Mouse (Mus musculus) limb, embryonic 13.5 days (tissue): Measurements from ENCODE around the gene Dtx1. TPM values are rescaled to one million over a fixed set of nuclear protein-coding genes. Genes with fewer than 3 reads are reported as not detected.

Experiments
- ATAC-seq: fragments of 200-750 bp; cut with Nextera tagmentation; 2 replicates; pipeline ENCODE4 v1.8.0; 2017; ENCODE audit warnings: low read depth, moderate number of reproducible peaks, moderate TSS enrichment; ENCODE audit not compliant: low FRiP score
- H3K27ac ChIP-seq: fragments of 300-500 bp; sonication (generic); 2 replicates; pipeline ENCODE4 v1.5.1; 2015; ENCODE audit warnings: inconsistent platforms, mild to moderate bottlenecking, moderate library complexity
- H3K27me3 ChIP-seq: fragments of 300-500 bp; sonication (generic); 2 replicates; pipeline ENCODE4 v1.6.1; 2015; ENCODE audit warnings: mild to moderate bottlenecking, inconsistent platforms
- H3K36me3 ChIP-seq: fragments of 300-500 bp; sonication (generic); 2 replicates; pipeline ENCODE4 v1.6.1; 2015; ENCODE audit warnings: inconsistent platforms, mild to moderate bottlenecking, moderate library complexity
- H3K4me1 ChIP-seq: fragments of 300-500 bp; sonication (generic); 2 replicates; pipeline ENCODE4 v1.6.1; 2015; ENCODE audit warnings: inconsistent platforms
- H3K4me2 ChIP-seq: fragments of 300-500 bp; sonication (generic); replicated peaks from 2 replicates; pipeline ENCODE4 v1.6.1; 2015; ENCODE audit warnings: inconsistent platforms, mild to moderate bottlenecking, moderate library complexity
- H3K4me3 ChIP-seq: fragments of 300-500 bp; sonication (generic); 2 replicates; pipeline ENCODE4 v1.5.1; 2015; ENCODE audit warnings: moderate library complexity, mild to moderate bottlenecking, inconsistent platforms
- H3K9ac ChIP-seq: fragments of 300-500 bp; sonication (generic); 2 replicates; pipeline ENCODE4 v1.6.1; 2015; ENCODE audit warnings: mild to moderate bottlenecking, inconsistent platforms
- H3K9me3 ChIP-seq: fragments of 300-500 bp; sonication (generic); 2 replicates; pipeline ENCODE4 v1.6.1; 2016; ENCODE audit warnings: inconsistent platforms
- WGBS: fragments of 180-500 bp; shearing (Covaris S2); methylation state at CpG from one replicate; pipeline ENCODE4 v1.1.7; 2015; 5-methylcytosine and 5-hydroxymethylcytosine counted together
- polyA plus RNA-seq: library from polyadenylated mRNA; unstranded; fragments of >200 nt; fragmentation: Nextera tagmentation; extraction: Ambion mirVana; gene quantifications from 2 replicates; pipeline ENCODE4 v1.2.1, GENCODE M21; 2015

Dtx1 gene
- polyA plus RNA-seq, 1 experiment from 2014 or later = 5.1 TPM

- H3K4me3 ChIP-seq = no peak overlapping the region
- no peak overlapping the region for H3K27ac ChIP-seq
- H3K4me1 ChIP-seq = peaks cover 4% of the 10 kb centered on the region; the same call in 1 of the 2 replicates
- H3K4me2 ChIP-seq = no peak overlapping the region
- H3K9me3 ChIP-seq = no peaks in the 10 kb centered on the region; the same call in 1 of the 2 replicates
- no peak overlapping the region for H3K9ac ChIP-seq
- H3K27me3 ChIP-seq = peaks cover 11% of the 10 kb centered on the region
- ATAC-seq = no peak
- no peaks in the 10 kb centered on the region for H3K36me3 ChIP-seq
- 76% methylated on average over 3 of the region's 3 CpGs for WGBS
Measured at GRCm38 (mm10) chr5:120671865-120672264, 39.9 kb downstream of the Dtx1 start.

- no peaks in the 10 kb centered on the region for H3K36me3 ChIP-seq
- 83% methylated on average over 7 of the region's 7 CpGs for WGBS
- no peak for ATAC-seq
Measured at GRCm38 (mm10) chr5:120670132-120670531, 41.6 kb downstream of the Dtx1 start.

GRCm38 (mm10) chr5:120668761-120669160, 43.0 kb downstream of the Dtx1 start:
- Histone ChIP-seq H3K9ac (no peak overlapping the region), H3K27me3 (peaks cover 22% of the 10 kb centered on the region), H3K4me3 (no peak overlapping the region), H3K9me3 (no peaks in the 10 kb centered on the region), H3K27ac (no peak overlapping the region), H3K4me1 (no peaks in the 10 kb centered on the region), H3K36me3 (no peaks in the 10 kb centered on the region), H3K4me2 (no peak overlapping the region)
- 75% methylated on average over 7 of the region's 7 CpGs for WGBS
- ATAC-seq = no peak

More at GRCm38 (mm10) chr5:120670132-120670531, 41.6 kb downstream of the Dtx1 start:
- Histone ChIP-seq H3K4me3 (no peak overlapping the region), H3K9ac (no peak overlapping the region), H3K4me2 (no peak overlapping the region), H3K27ac (no peak overlapping the region), H3K4me1 (peaks cover 4% of the 10 kb centered on the region; the same call in 1 of the 2 replicates), H3K9me3 (no peaks in the 10 kb centered on the region), H3K27me3 (peaks cover 22% of the 10 kb centered on the region)

GRCm38 (mm10) chr5:120664888-120665287, 46.8 kb downstream of the Dtx1 start:
- peaks cover 29% of the 10 kb centered on the region for H3K27me3 ChIP-seq
- H3K36me3 ChIP-seq = no peaks in the 10 kb centered on the region
- no peak overlapping the region for H3K4me3 ChIP-seq
- no peaks in the 10 kb centered on the region for H3K4me1 ChIP-seq
- H3K9ac ChIP-seq = no peak overlapping the region
- WGBS = 58% methylated on average over 2 of the region's 2 CpGs
- H3K4me2 ChIP-seq = no peak overlapping the region
- H3K9me3 ChIP-seq = no peaks in the 10 kb centered on the region
- ATAC-seq = no peak
- H3K27ac ChIP-seq = no peak overlapping the region

- H3K9ac ChIP-seq = no peak overlapping the region
- H3K27me3 ChIP-seq = peaks cover 18% of the 10 kb centered on the region; the same call in 1 of the 2 replicates
- no peak overlapping the region for H3K4me2 ChIP-seq
- no peak for ATAC-seq
- H3K9me3 ChIP-seq = no peaks in the 10 kb centered on the region
- H3K36me3 ChIP-seq = no peaks in the 10 kb centered on the region
- H3K4me3 ChIP-seq = no peak overlapping the region
- H3K4me1 ChIP-seq = no peaks in the 10 kb centered on the region
- H3K27ac ChIP-seq = no peak overlapping the region
- WGBS = 65% methylated on average over 5 of the region's 5 CpGs
Measured at GRCm38 (mm10) chr5:120660816-120661215, 50.9 kb downstream of the Dtx1 start.

GRCm38 (mm10) chr5:120656281-120656751, 55.4 kb downstream of the Dtx1 start:
- no peak overlapping the region for H3K9ac ChIP-seq
- H3K4me1 ChIP-seq = no peaks in the 10 kb centered on the region
- no peak for ATAC-seq
- H3K27ac ChIP-seq = no peak overlapping the region
- no peak overlapping the region for H3K4me3 ChIP-seq
- H3K9me3 ChIP-seq = no peaks in the 10 kb centered on the region
- 84% methylated on average over 12 of the region's 12 CpGs for WGBS
- H3K36me3 ChIP-seq = no peaks in the 10 kb centered on the region
- H3K27me3 ChIP-seq = peaks cover 40% of the 10 kb centered on the region
- no peak overlapping the region for H3K4me2 ChIP-seq

GRCm38 (mm10) chr5:120653873-120654272, 57.9 kb downstream of the Dtx1 start:
- no peaks in the 10 kb centered on the region for H3K36me3 ChIP-seq
- H3K4me1 ChIP-seq = peaks cover 6% of the 10 kb centered on the region
- no peak for ATAC-seq
- no peaks in the 10 kb centered on the region for H3K9me3 ChIP-seq
- H3K27me3 ChIP-seq = peaks cover 65% of the 10 kb centered on the region
- H3K27ac ChIP-seq = no peak overlapping the region
- no peak overlapping the region for H3K4me2 ChIP-seq
- WGBS = 94% methylated on average over 2 of the region's 2 CpGs
- H3K4me3 ChIP-seq = no peak overlapping the region
- H3K9ac ChIP-seq = no peak overlapping the region

- no peak for ATAC-seq
- Histone ChIP-seq H3K4me1 (peaks cover 12% of the 10 kb centered on the region), H3K4me2 (no peak overlapping the region), H3K4me3 (no peak overlapping the region), H3K36me3 (no peaks in the 10 kb centered on the region), H3K9ac (no peak overlapping the region), H3K27me3 (peaks cover 72% of the 10 kb centered on the region), H3K9me3 (no peaks in the 10 kb centered on the region), H3K27ac (no peak overlapping the region)
- WGBS = 83% methylated on average over 28 of the region's 28 CpGs
Measured at GRCm38 (mm10) chr5:120652915-120653701, 58.6 kb downstream of the Dtx1 start.

- Histone ChIP-seq H3K36me3 (no peaks in the 10 kb centered on the region), H3K4me3 (no peak overlapping the region), H3K27me3 (peaks cover 86% of the 10 kb centered on the region), H3K9me3 (no peaks in the 10 kb centered on the region), H3K4me1 (peaks cover 12% of the 10 kb centered on the region), H3K9ac (no peak overlapping the region), H3K4me2 (no peak overlapping the region), H3K27ac (no peak overlapping the region)
- ATAC-seq = no peak
- WGBS = 68% methylated on average over 5 of the region's 5 CpGs
Measured at GRCm38 (mm10) chr5:120651230-120651629, 60.5 kb downstream of the Dtx1 start.

GRCm38 (mm10) chr5:120649938-120650337, 61.8 kb downstream of the Dtx1 start:
- no peak overlapping the region for H3K4me3 ChIP-seq
- 23% methylated on average over 13 of the region's 13 CpGs for WGBS
- H3K9me3 ChIP-seq = no peaks in the 10 kb centered on the region
- no peaks in the 10 kb centered on the region for H3K36me3 ChIP-seq
- H3K27me3 ChIP-seq = peaks cover 84% of the 10 kb centered on the region
- no peak overlapping the region for H3K27ac ChIP-seq
- no peak overlapping the region for H3K9ac ChIP-seq
- ATAC-seq = no peak
- H3K4me1 ChIP-seq = peaks cover 12% of the 10 kb centered on the region
- H3K4me2 ChIP-seq = no peak overlapping the region

- Histone ChIP-seq H3K4me1 (peaks cover 12% of the 10 kb centered on the region), H3K9ac (no peak overlapping the region), H3K27me3 (peaks cover 80% of the 10 kb centered on the region), H3K4me3 (peak overlapping the region; percentile 26), H3K9me3 (no peaks in the 10 kb centered on the region), H3K36me3 (no peaks in the 10 kb centered on the region), H3K4me2 (peak overlapping the region; percentile 58), H3K27ac (no peak overlapping the region)
- ATAC-seq = 0 out of 2 replicates have a peak, but pooled peaks have one; percentile 30
- WGBS = 4% methylated on average over 19 of the region's 21 CpGs
Measured at GRCm38 (mm10) chr5:120649374-120649933, 62.3 kb downstream of the Dtx1 start.

- H3K4me3 ChIP-seq = peak within 1 kb of the TSS; percentile 26
- peak; percentile 60; the same call in 1 of the 2 replicates for ATAC-seq
- peaks cover 12% of the 10 kb centered on the region for H3K4me1 ChIP-seq
- H3K9ac ChIP-seq = peak within 1 kb of the TSS; percentile 43; the same call in 1 of the 2 replicates
- H3K36me3 ChIP-seq = no peaks in the 10 kb centered on the region
- no peak within 1 kb of the TSS for H3K27ac ChIP-seq
- peak within 1 kb of the TSS; percentile 58 for H3K4me2 ChIP-seq
- 1% methylated on average over 53 of the region's 53 CpGs for WGBS
- H3K27me3 ChIP-seq = peaks cover 82% of the 10 kb centered on the region
- H3K9me3 ChIP-seq = no peaks in the 10 kb centered on the region
Measured at GRCm38 (mm10) chr5:120648569-120649373, 63.0 kb downstream of the Dtx1 start, which contains the start of gene Rasal1. Gene Rasal1 (plus strand): TSS chr5:120648812.
